Mouse (Mus musculus): ENCODE data around the gene Espn. TPM values are rescaled to one million over a fixed set of nuclear protein-coding genes. Genes with fewer than 3 reads are reported as not detected.
A peak's percentile ranks its signal among the peaks of the same experiment; 100 is the strongest.

Gene Espn
- polyA plus RNA-seq, 1 experiment from 2014 or later = 0.40 TPM

DNA sequence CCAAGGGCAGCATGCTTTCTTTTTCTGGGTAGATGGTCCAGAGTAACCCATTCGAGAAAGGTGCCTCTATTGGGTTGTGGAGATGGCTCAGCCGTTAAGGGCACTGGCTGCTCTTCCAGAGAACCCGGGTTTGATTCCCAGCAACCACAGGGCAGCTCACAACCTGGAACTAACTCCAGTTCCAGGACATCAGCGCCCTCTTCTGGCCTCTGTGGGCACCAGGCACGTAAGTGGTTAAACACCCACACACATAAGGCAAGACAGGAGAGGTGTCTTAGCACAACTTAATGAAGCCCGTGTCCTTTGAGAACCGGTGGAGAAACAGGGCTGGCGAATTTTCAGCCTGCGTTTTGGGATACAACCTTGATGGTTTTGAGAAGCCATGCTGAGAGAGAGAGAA, 77.6 kb downstream of the Espn start:
- no peak overlapping the region for H3K9ac ChIP-seq
- peaks cover 5% of the 10 kb centered on the region; the same call in 1 of the 2 replicates for H3K4me1 ChIP-seq (replicated peaks; ENCODE audit: control insufficient read depth, insufficient read depth, low read length)
- ATAC-seq (ENCODE audit: low FRiP score) (no peak), DNase-seq (ENCODE audit: low spot score) (no peak)
- no peak overlapping the region for H3K27ac ChIP-seq
- H3K36me3 ChIP-seq (replicated peaks; ENCODE audit: control insufficient read depth, insufficient read depth) = no peaks in the 10 kb centered on the region
- H3K4me3 ChIP-seq (replicated peaks; ENCODE audit: low read length) = no peak overlapping the region
- H3K27me3 ChIP-seq (ENCODE audit: control insufficient read depth, insufficient read depth, low read length) = no peaks in the 10 kb centered on the region
- H3K4me2 ChIP-seq (replicated peaks) = no peak overlapping the region
- 87% methylated on average over 9 of the region's 9 CpGs for WGBS
- H3K9me3 ChIP-seq (ENCODE audit: control insufficient read depth, low read length) = no peaks in the 10 kb centered on the region

DNA sequence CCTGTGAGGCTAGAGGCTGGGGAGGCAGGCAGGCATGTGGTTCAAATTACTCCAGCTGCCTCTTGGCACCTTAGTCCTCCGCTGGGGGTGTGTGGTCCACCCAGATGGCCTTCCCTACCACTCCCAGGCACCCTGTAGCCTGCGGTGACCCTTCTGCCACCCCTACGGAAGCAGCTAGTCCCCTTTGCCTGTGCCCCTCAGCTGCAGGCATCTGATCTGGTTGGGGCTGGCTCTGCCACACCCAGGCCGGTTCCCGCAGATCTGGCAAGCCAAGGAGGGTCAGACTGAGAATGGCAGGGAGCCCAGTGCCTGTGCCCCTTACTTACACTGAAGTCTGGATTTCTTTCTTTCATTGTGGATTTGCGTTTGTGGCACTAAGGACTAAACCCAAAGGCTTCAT, 78.5 kb downstream of the Espn start:
- no peaks in the 10 kb centered on the region for H3K9me3 ChIP-seq (ENCODE audit: control insufficient read depth, low read length)
- no peak for DNase-seq (ENCODE audit: low spot score)
- 80% methylated on average over 6 of the region's 6 CpGs for WGBS
- H3K9ac ChIP-seq = no peak overlapping the region
- no peak overlapping the region for H3K4me2 ChIP-seq (replicated peaks)
- H3K36me3 ChIP-seq (replicated peaks; ENCODE audit: control insufficient read depth, insufficient read depth) = no peaks in the 10 kb centered on the region
- no peak overlapping the region for H3K4me3 ChIP-seq (replicated peaks; ENCODE audit: low read length)
- H3K27me3 ChIP-seq (ENCODE audit: control insufficient read depth, insufficient read depth, low read length) = no peaks in the 10 kb centered on the region
- H3K4me1 ChIP-seq (replicated peaks; ENCODE audit: control insufficient read depth, insufficient read depth, low read length) = peaks cover 5% of the 10 kb centered on the region; the same call in 1 of the 2 replicates
- H3K27ac ChIP-seq = no peak overlapping the region
- ATAC-seq (ENCODE audit: low FRiP score) = no peak

DNA sequence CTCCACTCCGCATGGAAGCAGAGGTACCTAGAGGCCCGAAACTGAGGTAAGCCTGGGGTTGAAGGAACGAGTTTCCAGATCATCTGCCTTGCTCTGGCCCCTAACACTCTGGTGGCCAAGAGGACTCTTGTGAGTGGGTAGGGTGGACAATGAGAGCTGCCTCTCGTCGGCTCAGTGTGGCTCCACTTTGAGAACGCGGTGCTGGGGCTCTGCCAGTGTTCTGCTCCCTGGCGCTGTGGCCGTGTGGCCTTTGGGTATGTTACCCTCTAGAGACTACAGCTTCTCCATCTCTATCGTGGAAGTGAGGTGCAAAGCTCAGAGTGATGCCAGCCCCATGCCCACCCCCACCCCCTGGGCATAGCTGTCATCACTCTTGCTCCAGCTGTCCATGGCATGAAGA, 79.5 kb downstream of the Espn start:
- Histone ChIP-seq H3K9ac (no peak overlapping the region), H3K9me3 (ENCODE audit: control insufficient read depth, low read length) (no peaks in the 10 kb centered on the region), H3K27ac (no peak overlapping the region), H3K4me3 (replicated peaks; ENCODE audit: low read length) (no peak overlapping the region), H3K4me1 (replicated peaks; ENCODE audit: control insufficient read depth, insufficient read depth, low read length) (peaks cover 5% of the 10 kb centered on the region; the same call in 1 of the 2 replicates), H3K27me3 (ENCODE audit: control insufficient read depth, insufficient read depth, low read length) (no peaks in the 10 kb centered on the region), H3K36me3 (replicated peaks; ENCODE audit: control insufficient read depth, insufficient read depth) (no peaks in the 10 kb centered on the region), H3K4me2 (replicated peaks) (peak overlapping the region; percentile 10; the same call in 1 of the 2 replicates)
- peak; percentile 34; the same call in 1 of the 2 replicates for ATAC-seq (ENCODE audit: low FRiP score)
- no peak for DNase-seq (ENCODE audit: low spot score)
- 48% methylated on average over 10 of the region's 10 CpGs for WGBS

DNA sequence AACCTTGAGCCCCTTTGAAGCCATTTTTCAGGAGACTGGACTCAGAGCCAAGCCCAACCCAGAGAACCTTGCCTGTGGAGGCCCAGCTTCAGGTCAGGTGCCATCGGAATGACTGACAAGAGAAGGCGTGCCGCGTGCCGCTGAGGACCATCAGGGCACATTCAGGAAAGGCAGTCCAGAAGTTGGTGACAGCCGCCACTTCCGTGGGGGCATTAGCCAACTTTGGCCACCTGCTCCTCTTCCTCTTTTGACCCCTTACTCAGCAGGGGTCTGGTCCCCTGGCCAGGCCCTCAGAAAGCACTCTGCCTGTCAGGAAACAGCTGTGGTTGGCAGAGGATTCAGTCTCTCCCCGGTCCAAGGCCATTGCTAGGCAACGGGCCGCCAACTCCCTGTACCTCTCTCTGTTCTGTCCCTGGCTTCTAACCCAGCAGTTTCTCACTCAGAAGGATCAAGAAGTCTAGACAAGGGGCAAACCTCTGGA, 80.0 kb downstream of the Espn start, which contains the start of gene Plekhg5:
Gene Plekhg5 (plus strand): TSS at position 378 of the 481 bp plus-strand sequence.
- H3K4me1 ChIP-seq (replicated peaks; ENCODE audit: control insufficient read depth, insufficient read depth, low read length) = peaks cover 5% of the 10 kb centered on the region; the same call in 1 of the 2 replicates
- H3K4me3 ChIP-seq (replicated peaks; ENCODE audit: low read length) = no peak within 1 kb of the TSS
- no peak within 1 kb of the TSS for H3K9ac ChIP-seq
- no peaks in the 10 kb centered on the region for H3K36me3 ChIP-seq (replicated peaks; ENCODE audit: control insufficient read depth, insufficient read depth)
- WGBS = 41% methylated on average over 10 of the region's 10 CpGs
- no peaks in the 10 kb centered on the region for H3K27me3 ChIP-seq (ENCODE audit: control insufficient read depth, insufficient read depth, low read length)
- H3K9me3 ChIP-seq (ENCODE audit: control insufficient read depth, low read length) = no peaks in the 10 kb centered on the region
- DNase-seq (ENCODE audit: low spot score) (peak; percentile 49), ATAC-seq (ENCODE audit: low FRiP score) (peak; percentile 51; the same call in 1 of the 2 replicates)
- peak within 1 kb of the TSS; percentile 10; the same call in 1 of the 2 replicates for H3K4me2 ChIP-seq (replicated peaks)
- H3K27ac ChIP-seq = no peak within 1 kb of the TSS

DNA sequence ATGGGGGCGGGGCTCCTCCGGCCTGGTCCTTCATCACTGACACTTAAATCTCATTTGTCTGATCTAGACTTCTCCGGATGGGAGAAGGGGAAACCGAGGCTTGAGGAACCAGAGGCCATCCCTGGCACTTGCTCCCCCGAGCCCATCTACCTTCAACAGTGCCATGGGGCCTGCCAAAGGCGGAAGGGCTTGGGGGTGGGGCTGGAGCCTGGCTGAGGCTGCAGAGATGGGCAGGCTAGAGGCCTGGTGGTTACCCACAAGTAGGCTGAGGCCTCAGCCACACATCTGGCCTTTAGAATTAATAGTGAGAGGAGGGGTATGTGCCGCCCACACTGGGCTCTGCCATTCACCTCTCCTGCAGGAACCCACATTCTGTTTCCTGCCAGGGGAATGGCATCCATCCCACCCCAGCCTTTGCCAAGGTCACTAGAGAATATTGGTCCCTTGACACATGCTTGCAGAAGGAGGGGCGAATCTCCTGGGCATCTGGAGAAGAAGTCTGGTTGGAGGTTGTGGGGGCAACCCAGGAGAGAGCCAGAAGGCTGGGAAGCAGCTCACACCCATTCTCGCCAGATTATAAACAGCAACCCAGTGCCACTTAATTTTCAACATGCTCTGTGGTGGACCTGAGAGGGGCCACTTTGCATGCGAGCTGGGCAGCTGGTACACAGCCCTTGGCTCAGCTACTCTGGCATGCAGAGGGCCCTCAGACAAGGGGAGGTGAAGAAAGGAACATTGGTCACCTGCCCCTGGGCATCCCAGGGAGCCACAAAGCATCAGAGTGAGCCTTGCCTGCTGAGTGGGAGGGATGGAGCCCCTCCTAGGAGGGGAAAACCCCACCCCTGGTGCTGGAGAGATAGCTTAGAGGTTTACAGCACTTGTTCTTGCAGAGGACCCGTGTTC, 81.4 kb downstream of the Espn start:
- ATAC-seq (ENCODE audit: low FRiP score) (no peak), DNase-seq (ENCODE audit: low spot score) (no peak)
- Histone ChIP-seq H3K9me3 (ENCODE audit: control insufficient read depth, low read length) (no peaks in the 10 kb centered on the region), H3K27ac (no peak overlapping the region), H3K27me3 (ENCODE audit: control insufficient read depth, insufficient read depth, low read length) (no peaks in the 10 kb centered on the region), H3K4me3 (replicated peaks; ENCODE audit: low read length) (no peak overlapping the region), H3K4me1 (replicated peaks; ENCODE audit: control insufficient read depth, insufficient read depth, low read length) (peaks cover 5% of the 10 kb centered on the region; the same call in 1 of the 2 replicates), H3K36me3 (replicated peaks; ENCODE audit: control insufficient read depth, insufficient read depth) (no peaks in the 10 kb centered on the region), H3K9ac (no peak overlapping the region), H3K4me2 (replicated peaks) (no peak overlapping the region)
- WGBS = 78% methylated on average over 11 of the region's 11 CpGs

Other genes with a start within 250 kb of the Espn start
- gene Dnajc11, start 218.7 kb downstream of the Espn start, polyA plus RNA-seq (2014; fragmentation: Nextera tagmentation; extraction: Ambion mirVana) = 72.0 TPM in 2 replicates
- gene Thap3, start 163.4 kb downstream of the Espn start, polyA plus RNA-seq (2014; fragmentation: Nextera tagmentation; extraction: Ambion mirVana) = 22.2 and 25.1 TPM in 2 replicates
- 20.6 and 26.4 TPM in 2 replicates for gene Phf13, start 156.1 kb downstream of the Espn start, polyA plus RNA-seq (2014; fragmentation: Nextera tagmentation; extraction: Ambion mirVana)
- 2.5 and 3.2 TPM in 2 replicates for gene Klhl21, start 143.6 kb downstream of the Espn start, polyA plus RNA-seq (2014; fragmentation: Nextera tagmentation; extraction: Ambion mirVana)
- 19.1 and 20.7 TPM in 2 replicates for gene Zbtb48, start 124.7 kb downstream of the Espn start, polyA plus RNA-seq (2014; fragmentation: Nextera tagmentation; extraction: Ambion mirVana)
- 0.90 and 1.0 TPM in 2 replicates for gene Tas1r1, start 113.8 kb downstream of the Espn start, polyA plus RNA-seq (2014; fragmentation: Nextera tagmentation; extraction: Ambion mirVana)
- 24.4 and 26.1 TPM in 2 replicates for gene Nol9, start 113.0 kb downstream of the Espn start, polyA plus RNA-seq (2014; fragmentation: Nextera tagmentation; extraction: Ambion mirVana)
- 10.0 and 10.9 TPM in 2 replicates for gene Plekhg5, start 79.9 kb downstream of the Espn start, polyA plus RNA-seq (2014; fragmentation: Nextera tagmentation; extraction: Ambion mirVana)
- gene Tnfrsf25, start 36.4 kb downstream of the Espn start, polyA plus RNA-seq (2014; fragmentation: Nextera tagmentation; extraction: Ambion mirVana) = 0.94 and 0.95 TPM in 2 replicates
- not detected in 2 replicates for gene Hes2, start 6.5 kb upstream of the Espn start, polyA plus RNA-seq (2014; fragmentation: Nextera tagmentation; extraction: Ambion mirVana)
- gene Acot7, start 25.8 kb upstream of the Espn start, polyA plus RNA-seq (2014; fragmentation: Nextera tagmentation; extraction: Ambion mirVana) = 352 and 396 TPM in 2 replicates
- gene Gpr153, start 121.9 kb upstream of the Espn start, polyA plus RNA-seq (2014; fragmentation: Nextera tagmentation; extraction: Ambion mirVana) = 23.1 and 27.8 TPM in 2 replicates
- gene Hes3, start 139.3 kb upstream of the Espn start, polyA plus RNA-seq (2014; fragmentation: Nextera tagmentation; extraction: Ambion mirVana) = 0.24 and 1.2 TPM in 2 replicates
- gene Icmt, start 144.9 kb upstream of the Espn start, polyA plus RNA-seq (2014; fragmentation: Nextera tagmentation; extraction: Ambion mirVana) = 20.6 and 22.8 TPM in 2 replicates
- 5.6 and 6.9 TPM in 2 replicates for gene Rnf207, start 166.6 kb upstream of the Espn start, polyA plus RNA-seq (2014; fragmentation: Nextera tagmentation; extraction: Ambion mirVana)
- 154 and 178 TPM in 2 replicates for gene Rpl22, start 173.4 kb upstream of the Espn start, polyA plus RNA-seq (2014; fragmentation: Nextera tagmentation; extraction: Ambion mirVana)
- gene Chd5, start 186.3 kb upstream of the Espn start, polyA plus RNA-seq (2014; fragmentation: Nextera tagmentation; extraction: Ambion mirVana) = 41.9 and 46.7 TPM in 2 replicates